Mouse (Mus musculus) erythroid progenitor cell, adult 5-6 weeks (primary cell): ENCODE measurements around the gene Fam174a. TPM values are rescaled to one million over a fixed set of nuclear protein-coding genes. Genes with fewer than 3 reads are reported as not detected.

Experiments
- ATAC-seq: replicated peaks from 2 replicates; pipeline ENCODE4 v1.8.0; 2016; ENCODE audit warnings: moderate number of reproducible peaks, mild to moderate bottlenecking, moderate TSS enrichment, inconsistent platforms; ENCODE audit not compliant: poor library complexity, low FRiP score, severe bottlenecking
- total RNA-seq, 2 experiments: library from RNA; stranded (forward) in 1 of 2; stranded (reverse) in 1 of 2; fragments of 150-400 nt in 1 of 2; fragments of 186-747, 209-891 nt in 1 of 2; gene quantifications; 2 replicates each; pipeline versions ENCODE4 v1.2.3 to v1.2.4; 2015 to 2017; ENCODE audit warnings: low replicate concordance in 2 of 2

Gene Fam174a
- total RNA-seq, 2 experiments from 2014 or later = 3.3 to 3.8 TPM

DNA sequence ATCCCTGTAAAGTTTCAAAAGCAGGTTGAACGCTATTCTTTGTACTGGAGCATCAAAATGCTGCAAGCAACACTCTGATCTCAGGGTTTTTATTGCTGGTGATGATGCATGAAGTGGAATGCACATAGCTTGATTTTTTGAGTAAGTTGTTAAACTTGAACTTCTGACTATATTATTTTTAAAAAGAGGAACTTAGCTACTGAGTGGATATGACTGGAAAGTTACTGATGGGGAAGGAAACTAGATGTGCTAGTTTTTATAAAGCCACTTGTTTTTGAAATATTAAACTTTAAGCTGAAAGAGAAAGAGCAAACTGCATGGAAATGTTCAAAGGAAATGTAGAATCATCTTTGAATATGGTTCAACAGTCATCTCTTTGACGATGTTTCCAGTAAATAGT is 67.6 kb downstream of the Fam174a start:
- no peak for ATAC-seq
